ENCODE assay signal across 8 mouse cellular contexts in the genomic region with DNA sequence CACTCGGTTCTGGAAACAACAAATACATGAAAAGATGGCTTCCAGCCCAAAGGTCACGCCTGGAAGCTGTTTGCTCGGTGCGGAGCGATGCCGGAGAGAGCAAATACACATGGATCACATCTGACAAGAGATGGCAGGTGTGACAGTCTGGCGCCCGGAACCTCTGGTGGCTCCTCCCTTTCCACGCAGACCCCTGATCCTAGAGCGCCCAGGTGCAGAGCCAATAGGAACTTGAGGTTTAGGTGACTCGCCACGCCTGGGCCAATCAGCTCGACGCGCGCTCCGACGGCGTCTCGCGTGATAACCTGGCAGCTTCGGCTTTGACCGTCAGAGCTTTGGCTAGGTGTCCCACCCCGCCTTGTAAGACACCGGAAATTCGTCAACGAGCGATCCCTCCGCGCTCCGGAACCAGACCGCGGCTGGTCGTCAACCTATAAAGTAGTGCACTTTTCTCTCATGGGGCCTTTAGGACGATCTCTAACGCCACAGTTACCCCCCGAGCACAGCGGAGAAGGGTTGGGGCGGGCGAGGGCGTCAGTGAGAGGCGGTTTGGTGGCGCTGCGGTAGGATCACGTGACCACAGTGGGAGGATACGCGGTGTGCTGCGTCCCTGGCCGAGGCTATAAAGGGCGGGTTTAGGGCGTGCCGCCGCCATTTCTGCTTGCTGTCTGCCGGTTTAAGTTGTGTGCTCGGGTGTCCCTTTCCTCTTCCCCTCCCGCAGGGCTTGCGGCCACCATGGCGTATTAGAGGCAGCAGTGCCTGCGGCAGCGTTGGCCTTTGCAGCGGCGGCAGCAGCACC. TPM values are rescaled to one million over a fixed set of nuclear protein-coding genes. Genes with fewer than 3 reads are reported as not detected.
DNase-seq lines count a peak whose midpoint lies in the region; ATAC-seq and TF ChIP-seq lines count a peak whose summit lies in the region.

Gene Atf4 (plus strand): TSS at position 338 of the 799 bp plus-strand sequence.

- peak; percentile 97 to 99 for DNase-seq in gastrocnemius, adult 8-10 months (ENCODE audit: low spot score in 2 of 2)
- DNase-seq in hindlimb bud, embryonic 11.5 days (ENCODE audit: extremely low spot score, low read depth, low spot score), result peak; percentile 97
- DNase-seq in left cerebral cortex, adult 8-10 months (ENCODE audit: low spot score in 2 of 2), result peak; percentile 97 to 99
- peak; percentile 99 to 100 for DNase-seq in right cerebral cortex, postnatal 10 days (ENCODE audit: low spot score in 2 of 2)
- DNase-seq in urinary bladder, postnatal 25 days (ENCODE audit: low spot score), result peak; percentile 90

- no peaks in the 10 kb centered on the region; the same call in 1 of the 2 replicates for H3K4me1 ChIP-seq in cortical plate, adult 2 months (ENCODE audit: control insufficient read depth, insufficient read depth, low read length)
- peaks cover 80% of the 10 kb centered on the region for H3K4me1 ChIP-seq in megakaryocyte, embryonic 14.5 days

- peak; percentile 100 for TF ChIP-seq POLR2A in cortical plate, adult 2 months (IDR thresholded peaks at IDR 0.05; ENCODE audit: extremely low read depth, insufficient read depth, low read length)

- H3K4me3 ChIP-seq in cortical plate, adult 2 months (ENCODE audit: insufficient read depth, low read length), result peak within 1 kb of the TSS; percentile 80
- peak within 1 kb of the TSS; percentile 99 for H3K4me3 ChIP-seq in megakaryocyte, embryonic 14.5 days (replicated peaks)

- H3K27me3 ChIP-seq in megakaryocyte, embryonic 14.5 days (replicated peaks), result no peaks in the 10 kb centered on the region

- H3K36me3 ChIP-seq in megakaryocyte, embryonic 14.5 days (replicated peaks; ENCODE audit: low read length), result peaks cover 76% of the 10 kb centered on the region

- peak; percentile 92 for ATAC-seq in activated CD4-positive, CD25-positive, alpha-beta regulatory T cell, adult 4 months

- peak within 1 kb of the TSS; percentile 99 for H3K27ac ChIP-seq in cortical plate, adult 2 months (ENCODE audit: insufficient read depth, low read length)

- H3K9me3 ChIP-seq in megakaryocyte, embryonic 14.5 days, result no peaks in the 10 kb centered on the region

- no peak for TF ChIP-seq CTCF in cortical plate, adult 2 months (IDR thresholded peaks at IDR 0.05; ENCODE audit: extremely low read depth, insufficient read depth, low read length)

RNA-seq across cellular contexts. Expression of gene Atf4, which starts in this region (rescaled TPM):
- polyA plus RNA-seq in activated CD4-positive, CD25-positive, alpha-beta regulatory T cell, adult 4 months (2017; shearing (Covaris generic)), result 10 to 100 TPM; 74.4 to 88.7 TPM
- polyA plus RNA-seq in cortical plate, adult 2 months (2012; rRNA removed), result 178 and 198 TPM in 2 replicates
- total RNA-seq in gastrocnemius, adult 8-10 months (2022), result 100 to 1,000 TPM; 130 to 146 (median 141) TPM
- total RNA-seq in left cerebral cortex, adult 8-10 months (2022), result 100 to 1,000 TPM in 3 of 4 experiments, 10 to 100 TPM in 1; 98.1 to 118 (median 107) TPM
- 278 and 483 TPM in 2 replicates for polyA plus RNA-seq in megakaryocyte, embryonic 14.5 days (2012; ENCODE audit: insufficient read depth, low replicate concordance)

Comparison
In these comparisons a context has a peak if more than half of its experiments do, and no peak if none do; other contexts are left out.
1. Peak in every context shown above with its lines: DNase-seq, ATAC-seq, H3K4me3 ChIP-seq and H3K27ac ChIP-seq.